Mouse (Mus musculus) hindlimb bud, embryonic 11.5 days (tissue): ENCODE measurements around the gene Olfr679.
"Not testable (repeated sequence)": the region's sequence is repeated elsewhere in the genome, so short reads cannot be mapped to it uniquely, and the experiment has no call there.

Experiments
- DNase-seq: peaks from one replicate; pipeline ENCODE4 v3.0.0-alpha.2; 2012; ENCODE audit warnings: low read depth, low spot score; ENCODE audit errors: extremely low spot score

The Olfr679 gene

DNA sequence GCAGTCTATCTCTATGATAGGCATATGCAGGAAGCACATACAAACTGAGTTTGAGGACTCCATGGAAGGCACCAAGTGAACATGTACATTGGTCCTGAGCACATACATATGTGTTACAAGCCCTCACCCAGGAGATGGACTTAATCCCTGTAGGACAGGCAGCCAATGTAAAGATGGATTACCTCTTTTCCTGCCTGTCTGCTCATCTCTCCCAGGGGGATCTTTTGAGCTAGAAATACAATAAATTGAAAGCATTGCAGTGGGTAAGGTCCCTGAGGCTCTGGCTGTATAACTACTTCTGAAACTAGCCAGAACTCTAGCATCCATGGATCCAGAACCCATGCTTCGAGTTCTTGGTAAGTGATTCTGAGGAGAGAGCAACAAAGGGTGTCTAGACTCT is at the start of gene Olfr679:
TSS of gene Olfr679 (plus strand) at position 301 of the 400 bp plus-strand sequence.
- DNase-seq: no peak

DNA sequence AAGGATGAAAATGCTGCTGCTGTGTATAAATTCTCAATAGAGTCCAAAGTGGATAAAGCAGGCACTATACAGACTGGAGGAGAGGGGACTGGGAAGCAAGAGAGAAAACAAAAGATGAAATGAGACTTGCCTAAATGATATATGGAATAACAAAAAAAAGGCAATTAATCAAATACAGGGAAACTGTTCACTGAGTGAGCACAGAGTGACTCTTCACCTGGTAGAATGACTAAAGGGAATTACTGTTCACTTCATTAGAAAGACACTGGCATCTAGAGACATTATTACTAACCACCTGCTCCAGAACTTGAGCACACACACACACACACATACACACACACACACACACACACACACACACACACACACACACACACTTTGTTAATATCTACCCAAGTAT is 48.6 kb upstream of the Olfr679 start, which contains the start of gene Olfr676:
TSS of gene Olfr676 (plus strand) at position 301 of the 400 bp plus-strand sequence.
- no peak for DNase-seq

DNA sequence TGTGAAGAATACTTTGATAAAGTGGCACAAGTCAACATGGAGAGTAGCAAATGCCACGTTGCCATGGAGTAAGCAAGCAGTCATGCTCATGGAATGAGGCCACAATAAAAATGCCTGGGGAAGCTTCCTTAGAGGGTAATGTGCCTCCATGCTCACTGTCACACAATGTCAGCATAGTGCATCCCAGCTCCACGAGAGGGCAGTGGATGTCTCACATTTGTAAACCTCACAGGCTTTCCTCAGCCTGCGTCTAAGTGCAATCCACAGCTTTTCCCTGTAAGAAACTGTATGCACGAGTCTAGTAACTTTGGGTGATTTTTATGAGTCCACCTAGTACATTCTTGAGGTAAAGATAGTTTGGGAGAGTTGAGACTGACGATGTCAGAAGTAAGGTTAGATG is 47.2 kb upstream of the Olfr679 start:
- DNase-seq: not testable (repeated sequence)

DNA sequence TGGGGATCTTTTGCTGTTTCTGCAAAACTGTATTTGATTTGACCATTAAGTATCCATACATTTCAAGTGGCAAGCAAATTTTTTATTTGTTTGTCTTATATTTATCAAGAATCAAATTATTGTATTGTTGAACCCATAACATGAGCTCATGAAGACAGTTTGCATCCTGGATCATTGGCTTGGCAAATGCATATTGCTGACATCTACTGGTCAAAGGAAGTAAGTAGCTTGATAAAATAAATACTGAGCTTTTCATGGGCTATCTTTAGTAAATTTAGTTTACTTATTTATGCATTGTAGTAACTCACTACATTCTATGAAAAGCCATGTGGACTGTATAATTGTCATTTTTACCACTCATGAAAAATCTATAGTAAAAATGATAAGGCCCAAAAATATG is 22.1 kb upstream of the Olfr679 start:
- DNase-seq: no peak

DNA sequence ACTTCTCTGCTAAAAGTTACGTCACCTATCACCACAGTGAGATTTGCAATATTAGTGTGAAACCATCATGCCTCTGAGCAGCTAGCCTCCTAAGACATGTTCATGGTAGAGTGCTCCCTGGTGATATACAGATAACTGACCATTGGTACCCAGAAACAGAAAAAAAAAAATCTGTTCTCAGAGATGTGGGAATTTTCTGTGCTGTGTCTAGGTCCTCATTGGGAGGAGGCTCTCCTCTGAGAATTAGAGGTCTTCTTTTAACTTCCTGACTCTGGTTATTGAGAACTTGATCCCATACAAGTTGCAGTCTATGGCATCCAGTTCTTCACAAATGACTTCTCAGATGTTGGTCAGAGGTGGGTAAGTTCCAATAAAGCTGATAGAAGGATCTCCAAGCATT is 16.8 kb upstream of the Olfr679 start, which contains the start of gene Olfr678:
TSS of gene Olfr678 (plus strand) at position 301 of the 400 bp plus-strand sequence.
- DNase-seq: no peak

DNA sequence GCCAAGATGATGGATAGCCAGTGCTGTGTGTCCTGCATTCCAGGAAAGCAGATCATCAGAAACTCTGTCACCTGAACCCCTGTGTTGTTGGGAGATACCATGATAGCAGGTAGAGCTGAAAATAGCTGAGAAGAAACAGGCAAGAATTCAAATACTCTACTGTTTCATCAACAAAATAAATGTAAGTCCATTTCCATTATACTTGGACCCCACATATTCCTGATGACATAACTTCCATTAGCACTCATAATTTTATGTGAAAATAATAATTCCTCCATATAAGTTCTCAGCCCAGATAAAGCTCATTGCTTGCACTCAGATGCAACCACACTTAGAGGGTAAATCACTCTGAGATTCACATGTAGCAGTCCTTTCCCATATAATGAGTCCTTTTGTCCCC is 11.7 kb downstream of the Olfr679 start, which contains the start of gene Olfr680-ps1:
TSS of gene Olfr680-ps1 (minus strand) at position 101 of the 400 bp plus-strand sequence.
- DNase-seq: not testable (repeated sequence)

DNA sequence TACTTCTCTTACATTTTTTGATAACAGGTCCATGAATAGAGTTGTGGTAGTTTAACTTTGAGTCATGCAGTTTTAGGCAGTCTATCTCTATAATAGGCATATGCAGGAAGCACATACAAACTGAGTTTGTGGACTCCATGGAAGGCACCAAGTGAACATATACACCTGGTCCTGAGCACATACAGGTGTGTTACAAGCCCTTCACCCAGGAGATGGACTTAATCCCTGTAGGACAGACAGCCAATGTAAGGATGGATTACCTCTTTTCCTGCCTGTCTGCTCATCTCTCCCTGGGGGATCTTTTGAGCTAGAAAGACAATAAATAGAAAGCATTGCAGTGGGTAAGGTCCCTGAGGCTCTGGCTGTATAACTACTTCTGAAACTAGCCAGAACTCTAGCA is 35.5 kb downstream of the Olfr679 start, which contains the start of gene Olfr681:
TSS of gene Olfr681 (plus strand) at position 301 of the 400 bp plus-strand sequence.
- DNase-seq: no peak
